Mouse (Mus musculus) layer of hippocampus, adult 6 months (tissue): ENCODE data around the gene Baz1b. TPM values are rescaled to one million over a fixed set of nuclear protein-coding genes. Genes with fewer than 3 reads are reported as not detected.

Source experiments
- long read RNA-seq, 2 experiments: library from polyadenylated mRNA; unstranded; transcript quantifications; one replicate each; pipeline ENCODE4 v2.0.0; 2019 to 2020
- microRNA-seq: library from miRNA; unstranded; fragments of <30 nt; microRNA quantifications from one replicate; pipeline ENCODE4 v1.2.0, GENCODE M21; 2020
- polyA plus RNA-seq: library from polyadenylated mRNA; unstranded; fragments of <200 nt; fragmentation: Nextera tagmentation; gene quantifications from 2 replicates; pipeline ENCODE4 v1.2.3, GENCODE M21; 2021

Baz1b gene
- polyA plus RNA-seq, result 10.4 and 12.0 TPM in 2 replicates
- long read RNA-seq, experiment 1, partial matches to known transcripts, result 39 of 58 reads
- long read RNA-seq, experiment 1, other reads (novel, unspliced or antisense), result 19 of 58 reads
- long read RNA-seq, experiment 2, full-length matches to known transcripts, result 5 of 133 reads
- long read RNA-seq, experiment 2, partial matches to known transcripts, result 122 of 133 reads
- long read RNA-seq, experiment 2, other reads (novel, unspliced or antisense), result 6 of 133 reads

GRCm38 (mm10) chr5:135186621-135187348, at the start of gene Baz1b:
Gene Baz1b, plus strand, starts transcription at chr5:135187264.

GRCm38 (mm10) chr5:135149053-135149819, 37.8 kb upstream of the Baz1b start, which contains the start of gene Tbl2:
Gene Tbl2, plus strand, starts transcription at chr5:135149657.

GRCm38 (mm10) chr5:135168063-135169062, 18.7 kb upstream of the Baz1b start, which contains the start of gene Bcl7b:
Gene Bcl7b, plus strand, starts transcription at chr5:135168283.

GRCm38 (mm10) chr5:135251079-135251454, 64.0 kb downstream of the Baz1b start, which contains the start of gene Fzd9:
Gene Fzd9, minus strand, starts transcription at chr5:135251230.

Small RNA genes lying within 50 kb of the gene (microRNA-seq; reads per million reads assigned to microRNA genes)
- not detected for gene Gm25315

Other genes with a start within 250 kb of the Baz1b start
- not detected in 2 replicates for gene Cldn4, start 240.3 kb upstream of the Baz1b start, polyA plus RNA-seq
- 1.6 and 5.9 TPM in 2 replicates for gene Cldn3, start 201.1 kb upstream of the Baz1b start, polyA plus RNA-seq
- gene Abhd11, start 178.1 kb upstream of the Baz1b start, polyA plus RNA-seq, result 42.2 and 48.0 TPM in 2 replicates
- gene Stx1a, start 163.8 kb upstream of the Baz1b start, polyA plus RNA-seq, result 77.2 and 94.5 TPM in 2 replicates
- gene Dnajc30, start 123.1 kb upstream of the Baz1b start, polyA plus RNA-seq, result 71.9 and 91.8 TPM in 2 replicates
- gene Bud23, start 122.3 kb upstream of the Baz1b start, polyA plus RNA-seq, result 47.5 and 49.2 TPM in 2 replicates
- gene Vps37d, start 109.0 kb upstream of the Baz1b start, polyA plus RNA-seq, result 2.4 and 3.7 TPM in 2 replicates
- gene Mlxipl, start 97.4 kb upstream of the Baz1b start, polyA plus RNA-seq, result 0.26 and 0.29 TPM in 2 replicates
- gene Tbl2, start 37.6 kb upstream of the Baz1b start, polyA plus RNA-seq, result 17.6 and 17.9 TPM in 2 replicates
- 78.1 and 83.6 TPM in 2 replicates for gene Bcl7b, start 19.0 kb upstream of the Baz1b start, polyA plus RNA-seq
- 4.5 and 8.4 TPM in 2 replicates for gene Fzd9, start 64.0 kb downstream of the Baz1b start, polyA plus RNA-seq
- 0.18 TPM in 2 replicates for gene Fkbp6, start 162.8 kb downstream of the Baz1b start, polyA plus RNA-seq
- not detected in 2 replicates for gene Trim50, start 166.0 kb downstream of the Baz1b start, polyA plus RNA-seq
- 8.5 and 8.6 TPM in 2 replicates for gene Nsun5, start 182.7 kb downstream of the Baz1b start, polyA plus RNA-seq
- 7.2 and 7.4 TPM in 2 replicates for gene Pom121, start 207.3 kb downstream of the Baz1b start, polyA plus RNA-seq